In genomic region chr6:145340657-145341146, GRCm38 (mm10) we compare ENCODE assay signal across 1 mouse cellular context.
A peak's percentile ranks its signal among the peaks of the same experiment; 100 is the strongest.
TF ChIP-seq lines count a peak whose summit lies in the region.

No protein-coding gene starts in this region.

TF ChIP-seq in CH12.LX, 34 proteins besides CTCF, POLR2A, EP300 and RAD21 (continued from another document):
- TF ChIP-seq KAT2A (IDR thresholded peaks at IDR 0.05; ENCODE audit: insufficient replicate concordance, low read length) (no peak), UBTF (IDR thresholded peaks at IDR 0.05; ENCODE audit: low read depth, low read length) (no peak), ZMIZ1 (IDR thresholded peaks at IDR 0.05; ENCODE audit: low read depth, low read length) (peak; percentile 67), GABPA (IDR thresholded peaks at IDR 0.05; ENCODE audit: insufficient replicate concordance, low read depth, low read length) (no peak), HCFC1 (IDR thresholded peaks at IDR 0.05; ENCODE audit: low read depth, low read length) (peak; percentile 36; the same call in 1 of the 2 replicates), CHD2 (IDR thresholded peaks at IDR 0.05; ENCODE audit: low read length) (peak; percentile 76), JUND (conservative IDR thresholded peaks at IDR 0.05; ENCODE audit: low read depth, low read length) (no peak), USF2 (conservative IDR thresholded peaks at IDR 0.05; ENCODE audit: low read depth, low read length) (no peak), POLR2AphosphoS2 (IDR thresholded peaks at IDR 0.05; ENCODE audit: low read depth, low read length) (no peak), MEF2A (IDR thresholded peaks at IDR 0.05; ENCODE audit: borderline replicate concordance, low read depth, low read length) (peak; percentile 98), NELFE (IDR thresholded peaks at IDR 0.05; ENCODE audit: low read depth, low read length) (peak; percentile 65)
